Mouse (Mus musculus) spleen, adult 2 months (tissue): ENCODE results near the gene Skor1. TPM values are rescaled to one million over a fixed set of nuclear protein-coding genes. Genes with fewer than 3 reads are reported as not detected.

ENCODE experiments used
- DNase-seq, 2 experiments: peaks; one replicate each; pipeline versions ENCODE4 v3.0.0 to v3.0.0-alpha.2; 2012 to 2021; ENCODE audit warnings: low spot score in 2 of 2, low read depth in 1 of 2
- H3K27ac ChIP-seq: fragments of 200-500 bp; 2 replicates; pipeline ENCODE4 v1.5.1; 2012; ENCODE audit warnings: low read length, inconsistent platforms; ENCODE audit not compliant: insufficient read depth
- H3K27me3 ChIP-seq: fragments of 200-500 bp; 2 replicates; pipeline ENCODE4 v1.6.1; 2012; ENCODE audit warnings: mild to moderate bottlenecking, moderate library complexity, low read length, inconsistent platforms; ENCODE audit not compliant: control insufficient read depth, insufficient read depth
- H3K36me3 ChIP-seq: fragments of 200-500 bp; 2 replicates; pipeline ENCODE4 v1.6.1; 2012; ENCODE audit warnings: mild to moderate bottlenecking, low read length, inconsistent platforms; ENCODE audit not compliant: control insufficient read depth, insufficient read depth
- H3K4me1 ChIP-seq: fragments of 200-500 bp; 2 replicates; pipeline ENCODE4 v1.6.1; 2011; ENCODE audit warnings: inconsistent platforms; ENCODE audit not compliant: control insufficient read depth, insufficient read depth, insufficient read length
- H3K4me3 ChIP-seq: fragments of 200-500 bp; 2 replicates; pipeline ENCODE4 v1.5.1; 2011; ENCODE audit warnings: mild to moderate bottlenecking, inconsistent platforms; ENCODE audit not compliant: insufficient read depth, insufficient read length; ENCODE audit errors: extremely low read depth
- CTCF ChIP-seq: fragments of 200-500 bp; IDR thresholded peaks from 2 replicates; pipeline ENCODE4 v1.5.1; 2011; ENCODE audit warnings: mild to moderate bottlenecking, inconsistent platforms; ENCODE audit not compliant: insufficient read depth, insufficient read length, insufficient replicate concordance; ENCODE audit errors: extremely low read depth
- POLR2A ChIP-seq: fragments of 200-500 bp; IDR thresholded peaks from 2 replicates; pipeline ENCODE4 v1.6.1; 2011; ENCODE audit warnings: low read depth, low read length, inconsistent platforms
- WGBS: fragments of 180-500 bp; shearing (Covaris S2); methylation state at CpG from one replicate; pipeline ENCODE4 v1.1.7; 2018; 5-methylcytosine and 5-hydroxymethylcytosine counted together
- polyA plus RNA-seq: library from polyadenylated mRNA; depleted of rRNA; stranded (reverse); fragments of >200 nt; gene quantifications from 2 replicates; pipeline ENCODE4 v1.2.3, GENCODE M21; 2012

The Skor1 gene
- polyA plus RNA-seq, 1 experiment, result 0.09 TPM

DNA sequence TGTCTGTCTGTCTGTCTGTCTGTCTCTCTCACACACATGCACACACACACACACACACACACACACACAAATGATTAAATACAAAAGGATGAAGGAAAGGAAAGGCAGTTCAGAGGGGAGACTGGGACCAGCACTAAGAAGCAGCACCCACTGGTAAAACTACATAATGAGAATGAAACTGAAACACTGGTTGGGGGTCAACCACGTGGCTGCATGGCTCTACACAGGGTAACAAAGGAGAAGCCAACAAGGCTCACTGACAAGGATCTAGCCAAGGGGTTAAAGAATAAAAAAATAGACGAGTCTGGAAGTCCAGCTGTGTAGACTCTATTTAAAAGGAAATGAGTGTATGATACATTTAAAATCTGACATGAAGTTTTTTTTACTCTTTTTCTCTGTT is 23.2 kb upstream of the Skor1 start:
- no peak overlapping the region for H3K27ac ChIP-seq
- WGBS, result 38% methylated on average over 2 of the region's 2 CpGs
- no peak for DNase-seq
- no peaks in the 10 kb centered on the region for H3K27me3 ChIP-seq
- no peaks in the 10 kb centered on the region for H3K36me3 ChIP-seq
- no peak for TF ChIP-seq CTCF
- TF ChIP-seq POLR2A, result no peak
- H3K4me1 ChIP-seq, result no peaks in the 10 kb centered on the region
- H3K4me3 ChIP-seq, result no peak overlapping the region

DNA sequence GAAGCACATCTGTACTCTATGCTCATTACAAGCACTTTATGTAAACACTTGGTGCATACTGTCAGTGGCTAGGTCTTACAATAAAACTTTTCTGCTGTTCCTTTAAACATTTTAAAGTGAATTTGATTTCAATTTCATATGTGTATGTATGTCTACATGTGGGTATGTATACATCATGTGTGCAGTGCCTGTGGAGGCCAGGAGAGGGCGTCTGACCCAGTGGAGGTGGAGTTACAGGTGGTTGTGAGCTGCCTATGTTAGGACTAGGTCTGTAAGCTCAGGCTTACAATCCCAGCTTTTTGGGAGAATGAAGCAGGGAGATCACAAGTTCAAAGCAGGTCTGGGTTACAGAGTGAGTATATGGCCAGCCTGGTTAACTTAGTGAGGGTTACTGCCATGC is 20.4 kb upstream of the Skor1 start:
- TF ChIP-seq CTCF (no peak), POLR2A (no peak)
- Histone ChIP-seq H3K27ac (no peak overlapping the region), H3K4me3 (no peak overlapping the region), H3K36me3 (no peaks in the 10 kb centered on the region), H3K4me1 (no peaks in the 10 kb centered on the region), H3K27me3 (no peaks in the 10 kb centered on the region)
- WGBS, result 87% methylated on average over 1 of the region's 1 CpGs
- no peak for DNase-seq

DNA sequence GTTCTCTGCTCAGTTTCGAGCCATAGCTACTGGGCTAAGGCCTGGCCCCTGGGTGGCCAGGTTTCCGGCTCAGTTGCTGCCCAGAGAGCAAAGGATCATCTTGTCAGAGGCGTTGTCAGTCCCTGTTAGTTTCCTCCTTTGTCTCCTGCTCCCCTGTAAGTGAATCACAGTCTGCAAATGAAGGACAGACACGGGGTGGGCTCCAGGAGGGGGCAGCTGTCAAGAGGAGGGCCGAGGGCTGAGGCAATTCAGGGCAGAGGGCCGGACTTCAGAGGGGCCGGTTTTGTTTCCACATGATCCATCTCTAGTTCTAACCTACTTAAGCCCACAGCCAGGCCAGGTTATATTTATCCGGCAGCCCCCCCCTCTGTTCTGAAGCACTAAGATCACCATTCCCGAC is 16.3 kb upstream of the Skor1 start:
- no peak for DNase-seq
- no peak for TF ChIP-seq POLR2A
- TF ChIP-seq CTCF, result no peak
- H3K27me3 ChIP-seq, result no peaks in the 10 kb centered on the region
- H3K27ac ChIP-seq, result no peak overlapping the region
- H3K36me3 ChIP-seq, result 0 out of 2 replicates have a peak, but pooled peaks cover 1% of the 10 kb centered on the region
- whole genome bisulfite sequencing, result 89% methylated on average over 9 of the region's 9 CpGs
- H3K4me3 ChIP-seq, result no peak overlapping the region
- H3K4me1 ChIP-seq, result no peaks in the 10 kb centered on the region

DNA sequence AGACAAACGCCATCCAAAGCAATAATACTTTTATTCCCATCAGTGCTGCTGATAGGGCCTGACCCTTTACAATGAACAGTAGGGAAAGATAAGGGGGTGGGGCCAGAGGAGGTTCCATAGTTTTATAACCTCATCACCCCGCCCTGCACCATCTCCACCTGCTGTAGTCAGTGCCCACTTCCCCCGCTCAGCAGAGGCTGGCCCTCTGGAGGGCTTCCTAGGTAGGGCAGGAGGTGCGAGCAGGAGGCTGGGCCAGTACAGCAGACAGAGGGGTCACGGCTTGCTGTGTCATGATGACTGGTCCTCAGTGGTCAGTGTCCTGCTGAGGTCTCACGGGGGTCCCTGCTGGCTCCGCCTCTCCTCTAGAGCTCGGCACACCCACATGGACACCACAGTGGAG is 15.0 kb upstream of the Skor1 start:
- no peak for DNase-seq
- Histone ChIP-seq H3K4me1 (no peaks in the 10 kb centered on the region), H3K27me3 (no peaks in the 10 kb centered on the region), H3K27ac (no peak overlapping the region), H3K36me3 (0 out of 2 replicates have a peak, but pooled peaks cover 1% of the 10 kb centered on the region), H3K4me3 (no peak overlapping the region)
- TF ChIP-seq POLR2A, result no peak
- TF ChIP-seq CTCF, result no peak
- 90% methylated on average over 8 of the region's 8 CpGs for WGBS

DNA sequence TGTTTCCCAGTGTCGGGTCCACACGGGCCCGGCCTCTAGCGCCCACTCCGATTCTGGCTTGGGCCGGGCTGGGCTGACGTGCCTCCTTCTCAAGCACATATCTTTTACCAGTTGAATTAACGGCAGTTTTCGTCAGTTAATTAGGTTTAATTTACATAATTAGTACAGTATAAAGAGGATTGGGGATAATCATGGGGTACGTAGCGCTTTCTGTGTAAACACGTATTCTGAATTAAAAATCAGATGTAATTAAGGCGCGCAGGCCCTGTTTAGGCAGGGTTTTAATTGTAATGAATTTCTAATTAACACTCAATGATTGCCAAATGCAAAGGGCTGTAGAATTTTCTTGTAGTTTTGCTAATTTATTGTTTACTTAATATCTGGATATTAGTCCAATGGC is 3.2 kb upstream of the Skor1 start:
- H3K4me1 ChIP-seq, result peaks cover under 1% of the 10 kb centered on the region; the same call in 1 of the 2 replicates
- WGBS, result 39% methylated on average over 14 of the region's 14 CpGs
- no peak overlapping the region for H3K4me3 ChIP-seq
- H3K27me3 ChIP-seq, result peaks cover 30% of the 10 kb centered on the region
- DNase-seq, result no peak
- no peak overlapping the region for H3K27ac ChIP-seq
- no peaks in the 10 kb centered on the region for H3K36me3 ChIP-seq
- no peak for TF ChIP-seq POLR2A
- no peak for TF ChIP-seq CTCF

DNA sequence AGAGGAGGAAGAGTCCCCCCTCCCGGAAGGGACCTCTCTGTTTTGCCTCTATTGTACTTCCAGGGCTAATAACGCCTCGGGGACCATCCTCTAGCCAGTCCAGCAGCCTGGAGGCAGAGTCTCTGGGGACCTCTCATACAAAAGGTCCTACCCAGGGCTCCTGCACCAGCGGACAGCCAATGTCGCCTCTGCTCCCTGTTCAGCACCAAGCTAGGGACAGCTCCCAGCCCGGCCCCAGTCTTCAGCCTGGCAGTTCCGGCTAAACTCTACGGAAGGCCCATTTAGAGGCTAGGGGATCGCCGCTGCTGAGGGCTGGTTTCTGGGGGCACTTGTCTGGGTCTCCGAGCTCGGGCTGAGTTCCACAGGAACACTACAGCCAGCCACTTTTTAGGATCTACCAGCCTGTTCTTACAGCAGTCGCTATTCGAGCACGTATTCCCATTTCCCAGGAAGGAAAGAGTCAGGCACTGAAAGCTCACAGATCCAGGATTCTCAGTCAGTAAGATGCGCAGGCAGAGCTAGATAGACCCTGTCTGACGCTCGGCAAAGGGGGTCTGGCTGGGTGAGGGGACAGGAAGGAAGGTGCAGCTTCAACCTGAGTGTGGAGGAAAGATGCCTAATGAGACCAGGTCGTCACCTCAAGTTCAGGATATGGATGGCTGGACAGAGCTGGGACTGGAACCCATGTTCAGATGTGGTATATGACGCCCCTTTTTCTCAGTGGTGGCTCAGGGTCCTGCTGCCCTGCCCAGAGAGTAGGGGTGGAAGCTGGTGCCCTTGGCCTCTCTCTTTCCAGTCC is 2.5 kb upstream of the Skor1 start:
- no peak for TF ChIP-seq POLR2A
- TF ChIP-seq CTCF, result no peak
- Histone ChIP-seq H3K4me3 (no peak overlapping the region), H3K4me1 (peaks cover 2% of the 10 kb centered on the region; the same call in 1 of the 2 replicates), H3K27ac (no peak overlapping the region), H3K27me3 (peaks cover 35% of the 10 kb centered on the region), H3K36me3 (no peaks in the 10 kb centered on the region)
- WGBS, result 6% methylated on average over 20 of the region's 20 CpGs
- DNase-seq, result peak in 1 of 2 experiments; percentile 16
